Mouse (Mus musculus) kidney, adult 9 months (tissue): ENCODE measurements around the gene BC107364.
"Not testable (repeated sequence)": the region's sequence is repeated elsewhere in the genome, so short reads cannot be mapped to it uniquely, and the experiment has no call there.

Experiments
- DNase-seq: peaks from one replicate; pipeline ENCODE4 v3.0.0; 2022

Gene BC107364

GRCm38 (mm10) chr3:96410966-96411365 lies 41.1 kb downstream of the BC107364 start:
- DNase-seq, result no peak

GRCm38 (mm10) chr3:96409701-96410246 lies 42.3 kb downstream of the BC107364 start:
- DNase-seq, result no peak

- not testable (repeated sequence) for DNase-seq
These were observed 44.0 kb downstream of the BC107364 start for GRCm38 (mm10) chr3:96408111-96408510.

- no peak for DNase-seq
These were observed 46.3 kb downstream of the BC107364 start for GRCm38 (mm10) chr3:96405541-96406503.

DNA sequence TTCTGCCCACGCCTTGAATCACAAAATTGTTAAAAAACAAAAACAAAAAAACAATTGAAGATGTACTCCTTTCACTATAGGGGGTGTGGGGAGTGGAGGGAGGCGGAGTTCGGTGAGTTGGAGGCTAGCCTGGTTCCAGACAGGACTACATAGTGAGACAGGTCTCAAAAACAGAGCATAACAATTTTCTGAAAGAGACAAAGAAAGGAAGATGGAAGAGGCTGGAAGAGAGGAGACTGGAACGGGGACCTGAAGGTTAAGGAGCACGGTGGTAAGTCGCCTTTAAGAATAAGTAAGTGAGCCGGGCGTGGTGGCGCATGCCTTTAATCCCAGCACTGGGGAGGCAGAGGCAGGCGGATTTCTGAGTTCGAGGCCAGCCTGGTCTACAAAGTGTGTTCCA lies 47.1 kb downstream of the BC107364 start:
- no peak for DNase-seq

DNA sequence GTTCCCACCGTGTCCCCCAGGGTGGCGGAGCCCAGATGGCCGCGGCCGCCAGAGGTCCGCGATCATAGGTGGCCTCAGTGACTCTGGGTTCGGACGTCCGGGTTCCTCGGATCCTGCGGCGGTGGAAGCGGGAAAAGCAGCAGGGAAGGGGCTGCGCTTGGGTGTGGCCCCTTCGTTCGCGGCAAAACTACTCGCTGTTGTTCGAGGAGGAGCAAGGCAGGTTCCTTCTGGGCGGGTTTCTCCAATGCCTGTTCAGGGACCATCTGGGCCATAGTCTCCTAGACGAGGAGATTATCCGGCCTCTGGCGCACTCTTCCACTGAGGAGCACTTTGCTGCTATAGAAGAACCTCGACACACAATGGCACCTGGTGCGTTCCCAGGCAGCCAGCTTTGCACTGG lies 47.7 kb downstream of the BC107364 start:
- DNase-seq, result no peak

- no peak for DNase-seq
These were observed 49.1 kb downstream of the BC107364 start for GRCm38 (mm10) chr3:96403016-96403415.

DNA sequence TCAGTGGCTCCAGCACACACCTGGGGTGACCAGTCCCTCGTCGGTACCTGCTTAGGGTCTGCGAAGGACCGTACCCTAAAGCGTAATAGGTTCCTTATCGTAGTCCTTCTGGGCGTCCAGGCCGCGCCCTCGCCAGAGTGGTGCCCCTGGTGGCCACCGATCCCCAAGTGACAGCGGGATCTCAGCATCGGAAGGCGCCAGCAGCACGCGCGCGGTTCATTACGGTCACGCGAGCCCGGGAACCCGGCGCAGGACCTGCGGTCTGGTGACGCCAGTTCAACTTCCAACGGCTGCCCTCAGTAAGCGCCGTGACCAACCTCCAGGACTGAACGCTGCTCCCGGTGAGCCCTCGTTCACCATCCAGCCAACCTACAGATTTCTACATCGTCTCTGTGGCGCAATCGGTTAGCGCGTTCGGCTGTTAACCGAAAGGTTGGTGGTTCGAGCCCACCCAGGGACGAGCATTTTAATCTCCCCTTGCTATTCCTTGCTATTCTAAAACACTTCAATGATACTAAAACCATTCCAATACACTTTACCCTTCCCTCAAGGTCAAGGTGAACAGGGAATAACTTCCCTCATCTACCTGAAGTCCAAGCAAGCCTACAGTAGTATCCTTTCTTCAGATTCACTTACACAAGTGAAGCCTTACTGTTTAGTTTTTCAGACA lies 50.1 kb downstream of the BC107364 start:
- no peak for DNase-seq

GRCm38 (mm10) chr3:96401474-96401831 lies 50.7 kb downstream of the BC107364 start:
- DNase-seq, result no peak

DNA sequence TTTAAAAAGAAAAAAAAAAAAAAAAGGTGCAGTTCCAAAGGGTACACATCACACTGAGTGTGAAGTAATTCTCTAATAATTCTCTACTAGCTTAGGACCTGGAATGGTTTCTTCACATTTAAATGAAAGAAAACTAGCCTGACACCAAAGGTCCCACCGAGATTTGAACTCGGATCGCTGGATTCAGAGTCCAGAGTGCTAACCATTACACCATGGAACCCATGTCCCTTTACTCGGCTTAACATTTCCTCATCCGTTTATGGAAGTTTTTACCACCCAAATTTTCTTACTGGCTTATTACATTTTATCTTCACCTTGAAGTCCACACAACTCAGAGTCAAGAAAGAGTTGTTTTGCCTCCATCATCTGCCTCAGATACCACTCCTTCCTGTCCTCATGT lies 53.2 kb downstream of the BC107364 start:
- DNase-seq, result no peak

DNA sequence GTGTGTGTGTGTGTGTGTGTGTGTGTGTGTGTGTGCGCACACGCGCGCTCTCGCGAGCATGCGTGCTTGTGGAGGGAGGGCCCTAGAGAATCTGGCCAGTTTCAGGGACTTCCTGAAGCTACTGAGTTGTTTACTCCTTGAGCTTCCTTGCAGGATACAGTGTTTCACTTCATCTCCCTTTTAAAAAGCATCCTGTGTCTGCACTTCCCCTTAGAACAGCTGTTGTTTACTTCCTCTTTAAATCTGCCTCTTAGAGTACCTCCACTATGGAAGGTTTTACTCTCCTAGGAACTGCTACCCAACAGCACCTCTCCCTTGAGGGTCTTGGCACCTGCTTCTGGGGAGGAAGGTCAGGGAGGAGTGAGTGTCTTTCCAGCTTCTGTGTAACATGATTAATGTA lies 55.2 kb downstream of the BC107364 start:
- no peak for DNase-seq

DNA sequence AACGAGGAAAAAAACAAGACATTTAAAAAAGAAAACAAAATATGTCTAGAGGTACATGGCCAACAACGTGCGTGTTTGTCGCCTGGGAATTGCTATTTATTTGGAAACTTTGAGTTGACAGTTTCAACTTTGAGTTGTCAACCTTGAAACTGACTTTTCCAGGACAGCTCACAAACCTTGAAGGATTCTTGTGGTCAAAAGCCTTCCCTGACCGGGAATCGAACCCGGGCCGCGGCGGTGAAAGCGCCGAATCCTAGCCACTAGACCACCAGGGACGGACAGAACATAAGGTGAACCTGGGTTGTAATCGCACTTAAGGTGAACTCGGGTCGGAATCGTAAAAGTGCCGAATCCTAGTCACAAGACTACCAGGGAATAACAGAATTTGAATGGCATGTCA lies 64.9 kb downstream of the BC107364 start:
- not testable (repeated sequence) for DNase-seq
